Mouse (Mus musculus) gastrocnemius, postnatal 14 days (tissue): ENCODE measurements at regions not wholly inside any gene's neighbourhood (a gene's known extent, or its start where the extent isn't known, plus 50 kb on each side); places are given as distances from the start of the nearest gene placed in this dataset.
A peak's percentile ranks its signal among the peaks of the same experiment; 100 is the strongest.

Source experiments
- DNase-seq: peaks from one replicate; pipeline ENCODE4 v3.0.0; 2021; ENCODE audit warnings: mixed read lengths
- intact Hi-C: fragments of 180-260 bp; cut with DNase I; formaldehyde crosslinking; loops from one replicate; pipeline ENCODE4 v1.15.1; 2025; ENCODE audit warnings: low total_unique reads

DNA sequence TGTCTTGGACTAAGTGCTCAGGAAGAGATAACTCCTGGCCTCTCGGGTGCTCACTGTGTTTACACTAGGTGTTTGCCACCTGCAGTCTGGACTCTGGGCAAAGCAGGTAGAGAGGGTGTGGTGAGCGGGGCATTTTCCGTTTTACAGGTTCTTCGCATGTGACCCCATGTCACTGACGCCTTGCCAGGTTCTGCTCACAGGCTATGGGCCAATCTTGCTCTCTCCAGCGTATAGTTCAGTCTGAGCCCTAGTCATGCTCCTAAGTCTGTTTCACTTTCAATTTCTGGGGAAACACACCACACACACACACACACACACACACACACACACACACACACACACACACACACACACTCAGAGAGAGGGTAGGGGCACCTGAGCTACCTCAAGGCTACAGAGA is 112.4 kb upstream of the Parp11 start:
- DNase-seq, result no peak
- intact Hi-C loops, result no loop called here

DNA sequence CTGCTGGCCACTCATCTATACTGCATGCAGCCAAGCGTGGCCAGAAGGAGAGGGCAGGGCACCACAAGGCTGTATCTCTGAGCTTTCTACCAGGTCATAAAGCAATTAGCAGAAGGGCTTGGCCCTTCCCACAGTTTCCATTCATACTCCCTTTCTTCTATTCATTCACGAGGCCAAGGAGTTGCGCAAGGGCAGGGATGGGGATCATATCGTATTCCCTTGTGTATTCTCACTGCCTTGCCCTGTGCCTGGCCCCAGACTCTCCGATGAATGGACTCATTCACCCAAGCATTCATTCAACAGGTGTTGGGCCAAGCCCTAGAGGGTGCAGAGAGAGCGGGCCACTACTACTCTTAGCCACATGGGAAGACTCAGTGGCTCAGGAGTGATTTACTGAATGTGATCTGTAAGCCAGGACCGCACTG is 111.2 kb upstream of the Parp11 start:
- intact Hi-C loops, result no loop called here
- DNase-seq, result no peak

DNA sequence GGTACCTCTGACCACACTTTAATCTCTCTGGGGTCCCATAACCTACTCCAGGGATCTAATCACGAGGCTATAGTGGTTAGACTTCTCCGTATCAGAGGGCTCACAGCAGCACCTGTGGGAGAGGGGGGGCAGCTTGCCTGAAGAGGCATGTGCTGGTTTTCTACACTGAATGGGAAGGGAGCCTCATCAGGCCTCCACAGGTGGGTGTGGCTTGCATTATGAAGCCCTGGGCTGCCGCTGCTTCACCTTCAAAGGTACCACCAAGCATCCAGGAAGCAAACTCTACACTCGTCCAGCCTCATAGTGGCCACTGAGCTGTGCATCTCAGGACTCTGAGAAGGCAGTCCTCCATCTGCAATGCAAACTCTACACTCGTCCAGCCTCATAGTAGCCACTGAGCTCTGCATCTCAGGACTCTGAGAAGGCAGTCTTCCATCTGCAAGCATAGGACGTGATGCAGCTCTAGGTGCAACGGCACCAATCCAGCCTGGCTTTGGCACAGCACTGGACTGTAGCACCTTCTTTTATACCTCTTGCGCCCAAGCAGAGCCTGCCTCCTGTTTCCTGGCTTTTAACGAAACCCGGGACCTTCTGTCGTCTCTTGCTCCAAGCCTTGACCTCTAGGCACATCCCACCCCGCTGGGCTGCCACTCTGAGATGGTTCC is 110.5 kb upstream of the Parp11 start:
- intact Hi-C loops, result no loop called here

DNA sequence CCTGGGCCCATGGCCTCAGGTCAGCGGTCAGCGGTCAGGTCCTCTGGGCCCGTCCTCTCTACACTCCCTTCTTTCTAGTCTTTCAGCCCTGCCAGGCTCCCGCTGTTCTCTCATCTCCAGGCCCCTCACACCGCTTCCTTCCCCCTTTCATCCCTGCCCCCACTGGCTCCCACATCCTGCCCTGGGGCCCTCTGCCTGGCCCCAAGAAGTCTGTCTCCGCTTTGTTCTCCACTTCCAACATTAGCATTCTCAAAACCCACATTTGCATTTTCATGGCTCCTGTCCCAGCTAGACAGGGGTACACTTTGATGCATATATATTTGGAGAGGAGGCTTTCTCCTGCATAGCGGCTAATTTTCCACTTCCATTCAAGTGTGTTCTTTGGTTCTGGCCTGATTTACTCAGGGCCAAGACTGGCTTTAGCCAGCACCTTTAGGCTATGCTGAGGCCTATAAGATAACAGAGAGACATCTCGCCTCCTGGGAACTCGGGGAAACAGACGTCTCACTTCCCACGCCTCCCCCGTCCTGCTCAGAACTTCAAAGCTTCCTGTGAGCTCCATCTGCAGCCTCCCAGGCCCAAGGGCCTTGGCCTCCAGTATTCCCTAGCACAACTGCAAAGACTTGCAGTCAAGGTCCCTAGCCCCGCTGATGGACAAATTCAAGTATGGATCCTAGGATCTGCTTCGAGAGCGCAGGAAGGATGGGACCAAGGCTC is 109.8 kb upstream of the Parp11 start:
- intact Hi-C loops, result no loop called here
- DNase-seq, result no peak

More for the DNA sequence above, 110.5 kb upstream of the Parp11 start:
- DNase-seq, result no peak

DNA sequence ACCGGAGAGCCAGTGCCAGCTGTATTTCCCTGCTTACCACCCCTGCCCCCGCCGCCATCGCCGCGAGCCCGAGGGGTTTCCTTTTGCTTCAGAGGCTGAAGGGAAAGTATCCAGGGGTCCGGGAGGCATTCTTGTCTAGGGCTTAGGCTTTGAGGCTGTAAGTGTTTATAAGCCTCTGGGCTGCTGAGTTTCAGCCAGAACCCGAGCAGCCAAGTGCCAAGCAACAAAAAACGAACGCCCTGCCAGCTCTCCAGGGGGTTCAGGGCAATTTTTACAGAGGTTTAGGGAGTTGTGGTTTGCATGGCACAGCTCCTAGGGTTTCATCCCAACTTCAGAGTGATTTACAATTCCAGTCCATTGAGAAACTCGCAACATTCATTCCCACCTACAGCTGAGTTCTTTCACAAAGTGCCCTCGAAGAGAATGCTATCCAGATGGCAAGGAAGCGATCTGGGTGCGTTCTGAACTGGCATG is 109.2 kb upstream of the Parp11 start:
- no peak for DNase-seq
- intact Hi-C loops, result no loop called here

DNA sequence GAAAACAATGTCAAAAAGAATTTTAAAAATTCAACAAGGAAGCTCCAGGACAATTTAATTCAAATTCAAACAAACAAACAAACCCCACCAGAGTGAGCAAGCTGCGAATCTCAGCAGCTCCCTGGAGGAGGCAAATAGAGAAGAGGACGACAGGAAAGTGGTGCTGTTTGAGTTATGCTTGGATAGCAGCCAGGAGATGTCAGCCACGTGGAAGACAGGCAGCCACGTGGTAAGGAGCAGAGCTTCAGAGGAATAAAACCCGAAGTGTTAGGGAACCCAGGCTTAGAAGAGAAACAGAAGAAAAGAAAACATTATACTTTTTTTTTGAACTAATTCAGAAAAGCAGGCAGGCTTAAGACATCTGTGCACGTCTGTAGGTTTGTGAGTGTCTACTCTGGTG is 108.2 kb upstream of the Parp11 start:
- DNase-seq, result no peak
- intact Hi-C loops, result no loop called here

DNA sequence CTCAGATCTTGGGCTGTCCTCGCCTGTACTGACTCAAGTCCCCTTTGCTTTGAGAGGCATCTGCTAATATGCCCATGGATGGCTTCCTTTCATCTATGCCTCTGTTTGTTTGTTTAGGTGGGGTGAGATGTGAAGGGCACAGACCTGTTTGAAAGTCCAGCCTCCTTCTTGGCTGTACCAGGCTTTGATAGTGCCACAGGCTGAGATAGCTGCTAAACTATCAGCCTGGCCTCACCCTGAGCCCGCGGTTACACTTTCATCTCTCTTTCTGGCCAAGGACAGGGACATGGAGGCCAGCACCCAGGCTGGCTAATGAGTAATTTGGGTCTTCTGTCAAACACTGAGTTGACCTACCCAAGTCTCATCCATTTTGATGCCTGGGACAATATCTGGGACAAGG is 105.0 kb upstream of the Parp11 start:
- intact Hi-C loops, result no loop called here

DNA sequence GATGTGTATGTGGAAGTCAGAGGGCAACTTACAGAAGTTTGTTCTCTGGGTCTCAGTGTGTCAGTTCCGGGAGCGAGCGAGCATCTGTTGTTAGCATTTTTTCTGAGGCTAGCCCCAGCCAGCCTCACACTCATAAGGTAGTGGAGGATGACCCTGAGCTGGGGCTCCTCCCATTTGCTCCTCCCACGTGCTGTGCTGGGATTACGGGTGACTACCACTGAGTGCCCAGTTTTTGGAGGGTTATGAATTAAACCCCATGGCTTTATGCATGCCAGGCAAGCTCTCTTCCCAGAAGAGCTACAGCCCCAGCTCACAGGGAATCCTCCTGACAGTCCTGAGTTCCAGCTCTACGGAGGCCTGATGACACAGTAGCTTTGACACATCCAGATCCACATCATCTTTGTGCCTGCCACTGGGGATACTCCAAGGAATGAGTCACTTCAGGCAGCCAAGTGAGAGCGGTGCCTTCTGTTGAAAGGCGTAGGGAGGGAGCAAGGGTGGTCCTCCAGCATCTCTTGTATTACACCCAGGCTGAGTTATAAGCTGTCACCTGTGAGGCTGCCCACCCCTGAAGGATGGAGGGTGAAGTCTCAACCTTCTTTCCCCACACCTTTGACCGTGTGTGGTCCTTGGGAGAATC is 97.8 kb upstream of the Parp11 start:
- no peak for DNase-seq
- intact Hi-C loops, result no loop called here

More for the DNA sequence above, 105.0 kb upstream of the Parp11 start:
- no peak for DNase-seq

DNA sequence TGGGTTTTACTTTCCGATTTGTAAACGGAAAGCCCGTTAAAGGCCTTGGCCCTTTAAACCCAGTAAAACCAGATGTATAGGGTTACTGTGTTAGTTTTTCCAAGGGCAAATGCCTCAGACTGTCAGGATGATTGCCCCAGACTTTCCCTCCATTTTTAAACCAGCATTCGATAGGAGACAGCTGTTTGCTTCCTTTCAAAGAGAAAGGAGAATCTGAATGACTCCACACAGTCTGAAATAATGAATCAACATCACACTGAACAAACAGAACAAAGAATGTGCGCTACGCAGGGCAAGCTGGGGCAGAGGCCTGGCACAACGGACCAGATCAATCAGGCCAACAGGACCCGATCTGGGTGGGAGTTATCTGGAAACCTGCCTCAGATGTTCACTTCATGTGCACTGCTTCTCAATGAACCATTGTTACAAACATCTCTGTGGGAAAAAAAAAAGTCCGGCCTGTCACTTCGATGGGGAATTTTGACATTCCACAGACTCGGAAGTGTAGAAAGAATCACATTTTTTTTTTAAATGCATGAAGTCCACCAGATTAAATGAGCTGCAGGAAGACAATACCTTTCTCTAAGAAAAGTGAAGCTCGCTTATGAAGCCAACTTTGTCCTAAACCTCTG is 97.0 kb upstream of the Parp11 start:
- intact Hi-C loops, result no loop called here
- DNase-seq, result no peak

DNA sequence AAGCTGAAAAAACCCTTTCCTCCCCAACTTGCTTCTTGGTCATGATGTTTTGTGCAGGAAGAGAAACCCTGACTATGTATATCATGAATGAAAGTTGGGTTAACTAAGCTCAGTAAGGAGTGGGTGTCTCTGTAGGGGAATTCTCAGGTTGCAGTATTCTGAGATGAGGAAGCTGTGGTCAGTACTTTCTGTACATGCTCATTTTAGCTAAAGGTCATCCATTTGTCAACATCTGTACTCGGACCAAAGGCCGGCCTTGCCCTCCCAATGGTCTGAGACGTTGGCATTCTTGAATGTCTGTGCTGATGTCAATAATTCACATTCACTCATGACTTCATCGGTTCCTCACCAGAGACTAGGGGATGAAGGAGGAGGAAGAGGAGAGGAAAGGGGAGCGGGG is 94.9 kb upstream of the Parp11 start:
- intact Hi-C loops, result no loop called here
- no peak for DNase-seq

DNA sequence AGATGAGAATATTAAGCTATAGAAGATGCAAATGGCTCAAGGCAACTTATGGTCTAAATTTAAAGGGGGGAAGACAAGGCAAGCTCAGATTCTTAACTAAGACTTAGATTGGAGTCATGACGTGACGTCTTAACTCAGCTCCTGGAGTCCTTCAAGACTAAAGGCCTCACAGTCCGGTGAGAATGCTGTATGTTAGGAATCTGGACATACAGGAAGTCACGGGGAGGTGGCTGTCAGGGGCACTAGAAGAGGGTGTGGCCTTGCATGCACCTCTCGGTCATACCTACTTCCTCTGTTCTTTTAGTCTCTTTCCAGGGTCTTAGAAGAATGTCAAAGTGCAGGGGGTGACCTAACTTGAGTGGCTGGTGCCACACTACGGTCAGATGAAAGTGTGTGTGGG is 91.5 kb upstream of the Parp11 start:
- no peak for DNase-seq
- intact Hi-C loops, result no loop called here

DNA sequence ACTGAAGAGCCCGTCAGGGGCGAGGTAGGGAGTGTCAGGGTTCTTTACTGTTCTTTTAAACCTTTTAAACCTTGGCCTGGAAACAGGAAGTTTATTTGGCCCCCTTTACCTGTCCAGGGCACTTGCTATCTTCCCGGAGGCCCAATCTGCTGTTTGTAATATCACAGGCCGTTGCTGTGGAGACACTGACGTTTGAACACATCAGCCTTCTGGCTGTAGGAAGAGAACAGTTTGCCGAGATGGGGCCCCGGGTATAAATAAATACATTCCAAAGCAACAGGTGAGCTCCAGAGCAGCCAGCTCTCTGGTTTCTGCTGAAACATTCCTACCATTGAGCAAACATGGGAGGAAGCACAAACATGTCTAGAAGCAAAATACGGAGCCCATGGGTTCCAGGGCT is 90.2 kb upstream of the Parp11 start:
- intact Hi-C loops, result no loop called here
- no peak for DNase-seq

DNA sequence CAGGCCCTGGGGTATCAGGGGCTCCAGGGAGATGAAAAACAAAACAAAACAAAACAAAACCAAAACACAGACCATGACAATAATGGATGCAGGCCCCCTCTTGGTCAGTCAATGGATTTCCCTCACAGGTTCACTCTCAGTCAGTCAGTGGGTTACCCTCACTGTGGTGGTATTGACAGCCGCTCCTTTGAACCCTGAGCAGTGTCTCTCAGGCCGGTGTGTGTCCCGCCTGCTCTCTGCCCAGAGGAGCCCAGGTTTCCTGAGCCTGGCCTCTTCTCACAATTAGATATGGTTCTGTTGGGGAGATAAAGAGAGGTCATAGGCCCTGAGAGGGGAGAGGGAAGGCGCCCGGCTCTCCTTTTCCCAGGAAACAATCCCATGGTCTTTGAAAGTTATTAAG is 87.8 kb upstream of the Parp11 start:
- no peak for DNase-seq
- intact Hi-C loops, result loop anchor here (2.0 kb wide), 2 partner anchors 34 to 210 kb away; no protein-coding TSS in a partner anchor

DNA sequence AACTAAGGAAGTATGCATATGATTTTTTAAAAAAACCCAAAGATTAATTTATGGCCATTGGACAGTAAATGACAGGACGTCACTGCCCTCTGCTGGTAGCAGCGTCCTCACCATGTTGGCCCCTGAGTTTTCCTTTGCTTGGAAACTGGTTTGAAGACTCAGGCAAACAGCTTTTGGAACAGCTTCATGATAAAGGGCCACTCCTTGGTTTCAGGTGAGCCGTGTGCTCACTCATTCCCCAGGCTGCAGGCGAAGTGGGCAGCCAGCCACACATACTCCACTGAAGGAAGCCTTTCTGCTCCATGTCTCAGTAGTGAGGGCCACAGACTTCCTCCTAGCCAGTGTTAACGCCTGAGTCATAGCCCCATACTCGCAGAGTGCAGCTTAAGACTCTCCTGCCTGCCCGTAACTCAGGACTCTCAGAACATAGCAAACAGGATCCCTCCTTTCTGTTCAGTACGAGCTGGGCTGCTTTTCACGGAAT is 87.2 kb upstream of the Parp11 start:
- DNase-seq, result peak; percentile 61
- intact Hi-C loops, result loop anchor here (2.0 kb wide), 2 partner anchors 35 to 211 kb away; no protein-coding TSS in a partner anchor

DNA sequence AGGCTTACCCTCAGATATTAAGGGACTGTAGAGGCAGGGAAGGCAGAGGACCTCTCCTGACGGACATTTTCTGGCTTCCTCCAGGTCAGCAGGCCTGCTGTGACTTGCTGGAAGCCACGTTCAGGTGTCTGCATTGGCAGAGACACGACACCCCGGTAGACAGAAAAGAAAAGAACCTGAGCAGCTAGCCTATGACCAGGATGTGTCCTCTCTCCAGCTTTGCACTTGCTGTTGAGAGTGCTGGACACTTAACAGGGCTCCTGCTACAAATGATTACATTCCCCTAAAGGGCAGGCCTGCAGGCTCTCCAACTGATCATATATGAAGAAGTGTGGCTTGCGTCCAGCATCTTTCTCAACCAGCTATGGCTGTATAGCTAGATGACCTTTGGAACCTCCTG is 84.5 kb upstream of the Parp11 start:
- no peak for DNase-seq
- intact Hi-C loops, result no loop called here

DNA sequence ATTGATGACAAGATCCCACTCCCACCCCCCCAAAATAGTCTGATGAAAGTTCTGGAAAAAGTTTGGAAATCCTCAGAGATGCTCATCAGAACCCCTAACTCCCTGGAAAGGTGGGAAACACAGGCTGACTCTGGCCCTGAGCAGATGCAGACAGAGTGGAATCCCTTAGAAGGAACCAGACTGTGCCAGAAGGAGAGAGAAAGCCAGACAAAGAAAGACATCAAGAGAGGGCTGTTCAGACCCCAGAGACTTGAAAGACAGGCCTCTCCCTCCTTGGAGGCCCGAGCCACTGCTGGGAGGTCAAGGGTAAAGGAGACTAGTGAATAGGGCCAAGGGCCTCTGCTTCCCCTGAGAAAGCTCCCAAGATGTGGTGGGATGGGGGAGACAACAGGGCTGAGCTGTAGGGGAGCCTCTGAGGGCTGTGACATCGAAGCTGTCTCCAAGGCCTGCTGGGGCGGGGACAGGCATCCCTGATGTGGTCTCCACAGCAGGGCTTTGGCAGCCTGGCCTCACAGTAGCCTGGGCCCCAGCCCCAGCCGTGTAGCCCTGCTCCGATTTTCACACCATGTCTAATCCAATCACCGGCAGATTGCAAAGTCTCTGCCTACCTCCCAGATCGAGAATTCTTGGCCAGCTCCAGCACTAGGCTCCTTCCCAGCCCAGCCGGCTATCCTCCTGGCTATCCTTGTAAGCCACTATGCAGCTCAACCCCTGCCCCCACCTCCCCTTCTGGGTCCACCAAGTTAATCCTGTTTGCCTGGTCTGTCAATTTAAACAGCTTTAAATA is 83.5 kb upstream of the Parp11 start:
- DNase-seq, result peak; percentile 21
- intact Hi-C loops, result no loop called here

DNA sequence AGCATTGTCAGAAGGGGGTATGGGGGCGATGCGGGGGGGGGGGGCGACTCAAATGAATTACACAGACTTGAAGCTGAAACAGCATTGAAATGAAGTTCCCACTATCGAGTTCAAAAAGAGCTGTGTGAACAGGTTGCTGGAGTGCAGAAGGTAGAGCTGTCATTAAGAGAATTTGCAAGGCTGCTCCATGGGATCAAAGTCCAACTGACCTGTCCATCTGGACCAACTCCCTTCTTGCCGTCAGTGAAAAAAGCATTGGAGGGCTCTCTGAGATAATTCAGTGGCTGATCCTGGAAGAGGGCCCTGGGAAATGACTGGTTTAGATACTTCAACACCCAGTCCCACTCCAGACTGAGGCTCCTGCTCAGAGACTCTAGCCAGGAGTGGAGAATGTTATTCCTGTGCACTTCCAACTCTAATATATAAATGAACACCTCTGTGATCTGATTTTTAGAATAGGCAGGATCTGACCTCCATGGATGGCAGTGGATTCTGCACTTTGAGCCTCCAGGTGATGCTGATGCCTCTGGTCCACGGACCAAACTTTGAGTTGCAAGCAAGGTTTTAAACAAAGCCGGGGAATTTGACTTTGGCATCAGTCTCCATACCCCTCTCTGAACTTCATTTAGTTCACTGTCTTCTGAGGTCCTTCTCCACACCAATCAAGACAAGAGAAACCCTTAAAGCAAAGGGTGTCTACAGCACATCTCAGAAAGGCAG is 82.6 kb upstream of the Parp11 start:
- no peak for DNase-seq
- intact Hi-C loops, result no loop called here

DNA sequence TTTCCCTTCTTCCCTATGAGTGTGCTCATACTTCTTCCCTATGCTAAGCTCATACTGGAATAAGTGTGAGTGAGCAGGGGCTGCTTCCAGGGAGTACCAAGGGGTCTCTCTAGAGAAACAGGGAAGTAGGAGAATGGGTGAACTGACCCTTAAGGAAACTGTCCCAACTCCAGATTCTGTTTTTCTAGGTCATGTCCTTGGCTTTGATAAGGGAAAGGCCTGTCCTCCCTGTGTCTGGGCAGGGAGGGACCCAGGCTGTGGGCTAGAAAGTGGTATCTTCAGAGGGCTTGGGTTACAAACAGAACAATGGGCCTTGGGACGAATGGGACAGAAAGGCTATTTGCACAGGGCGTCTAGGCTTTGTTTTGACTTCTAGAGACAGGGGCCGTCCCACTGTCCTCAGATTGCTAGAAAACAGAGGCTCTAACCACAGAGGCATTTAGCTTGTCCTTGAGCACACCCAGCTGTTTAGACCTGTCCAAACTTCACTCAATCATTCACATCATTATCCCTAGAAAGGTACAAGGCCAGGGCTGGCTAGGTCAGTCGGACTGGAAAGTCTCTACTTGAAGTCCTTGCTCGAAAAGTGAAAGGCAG is 82.0 kb upstream of the Parp11 start:
- no peak for DNase-seq
- intact Hi-C loops, result no loop called here
